Mouse (Mus musculus): ENCODE data around the gene Map1lc3b. TPM values are rescaled to one million over a fixed set of nuclear protein-coding genes. Genes with fewer than 3 reads are reported as not detected.

Gene Map1lc3b
- polyA plus RNA-seq, 1 experiment, result 52.4 TPM

- WGBS, result 50% methylated on average over 7 of the region's 7 CpGs
- no peaks in the 10 kb centered on the region for H3K27me3 ChIP-seq (ENCODE audit: control insufficient read depth, insufficient read depth, low read length)
- no peak for DNase-seq (ENCODE audit: low read depth in 1 of 2, low spot score in 2 of 2)
- no peaks in the 10 kb centered on the region for H3K36me3 ChIP-seq (ENCODE audit: control insufficient read depth, insufficient read depth, low read length)
- no peak overlapping the region for H3K4me3 ChIP-seq (ENCODE audit: extremely low read depth, insufficient read depth, insufficient read length)
- TF ChIP-seq POLR2A (IDR thresholded peaks at IDR 0.05; ENCODE audit: low read depth, low read length) (no peak), CTCF (IDR thresholded peaks at IDR 0.05; ENCODE audit: extremely low read depth, insufficient read depth, insufficient read length, insufficient replicate concordance) (no peak)
- peak overlapping the region; percentile 33; the same call in 1 of the 2 replicates for H3K27ac ChIP-seq (ENCODE audit: insufficient read depth, low read length)
- no peaks in the 10 kb centered on the region for H3K4me1 ChIP-seq (ENCODE audit: control insufficient read depth, insufficient read depth, insufficient read length)
Measured at GRCm38 (mm10) chr8:121619401-121619995, 29.3 kb downstream of the Map1lc3b start.

- Histone ChIP-seq H3K36me3 (ENCODE audit: control insufficient read depth, insufficient read depth, low read length) (no peaks in the 10 kb centered on the region), H3K4me1 (ENCODE audit: control insufficient read depth, insufficient read depth, insufficient read length) (no peaks in the 10 kb centered on the region), H3K27me3 (ENCODE audit: control insufficient read depth, insufficient read depth, low read length) (no peaks in the 10 kb centered on the region), H3K27ac (ENCODE audit: insufficient read depth, low read length) (no peak overlapping the region), H3K4me3 (ENCODE audit: extremely low read depth, insufficient read depth, insufficient read length) (no peak overlapping the region)
- 81% methylated on average over 12 of the region's 12 CpGs for whole genome bisulfite sequencing
- DNase-seq (ENCODE audit: low read depth in 1 of 2, low spot score in 2 of 2), result no peak
- TF ChIP-seq CTCF (IDR thresholded peaks at IDR 0.05; ENCODE audit: extremely low read depth, insufficient read depth, insufficient read length, insufficient replicate concordance), result no peak
- no peak for TF ChIP-seq POLR2A (IDR thresholded peaks at IDR 0.05; ENCODE audit: low read depth, low read length)
Measured at GRCm38 (mm10) chr8:121620801-121621516, 30.8 kb downstream of the Map1lc3b start.

- H3K4me3 ChIP-seq (ENCODE audit: extremely low read depth, insufficient read depth, insufficient read length), result no peak overlapping the region
- H3K27ac ChIP-seq (ENCODE audit: insufficient read depth, low read length), result no peak overlapping the region
- no peaks in the 10 kb centered on the region for H3K27me3 ChIP-seq (ENCODE audit: control insufficient read depth, insufficient read depth, low read length)
- WGBS, result 41% methylated on average over 1 of the region's 1 CpGs
- H3K4me1 ChIP-seq (ENCODE audit: control insufficient read depth, insufficient read depth, insufficient read length), result no peaks in the 10 kb centered on the region
- no peaks in the 10 kb centered on the region for H3K36me3 ChIP-seq (ENCODE audit: control insufficient read depth, insufficient read depth, low read length)
- TF ChIP-seq CTCF (IDR thresholded peaks at IDR 0.05; ENCODE audit: extremely low read depth, insufficient read depth, insufficient read length, insufficient replicate concordance) (no peak), POLR2A (IDR thresholded peaks at IDR 0.05; ENCODE audit: low read depth, low read length) (no peak)
- no peak for DNase-seq (ENCODE audit: low read depth in 1 of 2, low spot score in 2 of 2)
Measured at GRCm38 (mm10) chr8:121621879-121622278, 31.7 kb downstream of the Map1lc3b start.

- Histone ChIP-seq H3K27me3 (ENCODE audit: control insufficient read depth, insufficient read depth, low read length) (no peaks in the 10 kb centered on the region), H3K4me3 (ENCODE audit: extremely low read depth, insufficient read depth, insufficient read length) (no peak overlapping the region), H3K27ac (ENCODE audit: insufficient read depth, low read length) (no peak overlapping the region), H3K36me3 (ENCODE audit: control insufficient read depth, insufficient read depth, low read length) (no peaks in the 10 kb centered on the region), H3K4me1 (ENCODE audit: control insufficient read depth, insufficient read depth, insufficient read length) (no peaks in the 10 kb centered on the region)
- TF ChIP-seq POLR2A (IDR thresholded peaks at IDR 0.05; ENCODE audit: low read depth, low read length) (no peak), CTCF (IDR thresholded peaks at IDR 0.05; ENCODE audit: extremely low read depth, insufficient read depth, insufficient read length, insufficient replicate concordance) (no peak)
- 89% methylated on average over 8 of the region's 8 CpGs for WGBS
- DNase-seq (ENCODE audit: low read depth in 1 of 2, low spot score in 2 of 2), result no peak
Measured at GRCm38 (mm10) chr8:121623043-121623442, 32.9 kb downstream of the Map1lc3b start.

GRCm38 (mm10) chr8:121628681-121629080 lies 38.5 kb downstream of the Map1lc3b start:
- no peak overlapping the region for H3K27ac ChIP-seq (ENCODE audit: insufficient read depth, low read length)
- 70% methylated on average over 4 of the region's 4 CpGs for WGBS
- H3K4me3 ChIP-seq (ENCODE audit: extremely low read depth, insufficient read depth, insufficient read length), result no peak overlapping the region
- TF ChIP-seq CTCF (IDR thresholded peaks at IDR 0.05; ENCODE audit: extremely low read depth, insufficient read depth, insufficient read length, insufficient replicate concordance), result no peak
- no peak for TF ChIP-seq POLR2A (IDR thresholded peaks at IDR 0.05; ENCODE audit: low read depth, low read length)
- no peaks in the 10 kb centered on the region for H3K4me1 ChIP-seq (ENCODE audit: control insufficient read depth, insufficient read depth, insufficient read length)
- DNase-seq (ENCODE audit: low read depth in 1 of 2, low spot score in 2 of 2), result no peak
- no peaks in the 10 kb centered on the region for H3K27me3 ChIP-seq (ENCODE audit: control insufficient read depth, insufficient read depth, low read length)
- H3K36me3 ChIP-seq (ENCODE audit: control insufficient read depth, insufficient read depth, low read length), result no peaks in the 10 kb centered on the region

- H3K27me3 ChIP-seq (ENCODE audit: control insufficient read depth, insufficient read depth, low read length), result no peaks in the 10 kb centered on the region
- DNase-seq (ENCODE audit: low read depth in 1 of 2, low spot score in 2 of 2), result no peak
- no peak overlapping the region for H3K4me3 ChIP-seq (ENCODE audit: extremely low read depth, insufficient read depth, insufficient read length)
- 73% methylated on average over 7 of the region's 7 CpGs for WGBS
- no peak for TF ChIP-seq CTCF (IDR thresholded peaks at IDR 0.05; ENCODE audit: extremely low read depth, insufficient read depth, insufficient read length, insufficient replicate concordance)
- TF ChIP-seq POLR2A (IDR thresholded peaks at IDR 0.05; ENCODE audit: low read depth, low read length), result no peak
- no peaks in the 10 kb centered on the region for H3K36me3 ChIP-seq (ENCODE audit: control insufficient read depth, insufficient read depth, low read length)
- peak overlapping the region; percentile 7; the same call in 1 of the 2 replicates for H3K27ac ChIP-seq (ENCODE audit: insufficient read depth, low read length)
- H3K4me1 ChIP-seq (ENCODE audit: control insufficient read depth, insufficient read depth, insufficient read length), result no peaks in the 10 kb centered on the region
Measured at GRCm38 (mm10) chr8:121631645-121632071, 41.5 kb downstream of the Map1lc3b start.

DNA sequence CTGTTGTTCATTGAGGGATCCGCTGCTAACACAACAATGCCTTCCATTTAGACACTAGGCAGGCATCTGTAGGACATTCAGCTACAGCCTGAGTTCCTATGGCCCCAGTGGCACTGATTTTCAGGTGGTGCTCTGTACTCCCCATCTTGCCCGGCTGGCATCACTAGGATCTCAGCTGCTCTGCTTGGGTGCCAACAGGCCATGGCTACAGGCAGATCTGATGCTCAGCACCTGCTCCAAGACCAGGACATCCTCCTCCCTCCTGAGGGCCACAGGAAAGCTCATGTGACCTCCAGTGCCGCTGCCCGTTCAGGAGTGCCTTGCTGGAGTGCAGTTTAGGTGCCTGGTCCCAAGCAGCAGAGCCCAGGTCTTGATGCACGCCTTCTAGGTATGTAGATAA lies 42.2 kb downstream of the Map1lc3b start:
- H3K36me3 ChIP-seq (ENCODE audit: control insufficient read depth, insufficient read depth, low read length), result no peaks in the 10 kb centered on the region
- H3K4me3 ChIP-seq (ENCODE audit: extremely low read depth, insufficient read depth, insufficient read length), result no peak overlapping the region
- H3K27me3 ChIP-seq (ENCODE audit: control insufficient read depth, insufficient read depth, low read length), result no peaks in the 10 kb centered on the region
- 81% methylated on average over 5 of the region's 5 CpGs for WGBS
- no peak for DNase-seq (ENCODE audit: low read depth in 1 of 2, low spot score in 2 of 2)
- H3K27ac ChIP-seq (ENCODE audit: insufficient read depth, low read length), result peak overlapping the region; percentile 35
- H3K4me1 ChIP-seq (ENCODE audit: control insufficient read depth, insufficient read depth, insufficient read length), result no peaks in the 10 kb centered on the region
- TF ChIP-seq CTCF (IDR thresholded peaks at IDR 0.05; ENCODE audit: extremely low read depth, insufficient read depth, insufficient read length, insufficient replicate concordance) (no peak), POLR2A (IDR thresholded peaks at IDR 0.05; ENCODE audit: low read depth, low read length) (no peak)
